Mouse (Mus musculus): Measurements from ENCODE around the gene 1600012H06Rik.
"Not testable (repeated sequence)": the region's sequence is repeated elsewhere in the genome, so short reads cannot be mapped to it uniquely, and the experiment has no call there.

Gene 1600012H06Rik

DNA sequence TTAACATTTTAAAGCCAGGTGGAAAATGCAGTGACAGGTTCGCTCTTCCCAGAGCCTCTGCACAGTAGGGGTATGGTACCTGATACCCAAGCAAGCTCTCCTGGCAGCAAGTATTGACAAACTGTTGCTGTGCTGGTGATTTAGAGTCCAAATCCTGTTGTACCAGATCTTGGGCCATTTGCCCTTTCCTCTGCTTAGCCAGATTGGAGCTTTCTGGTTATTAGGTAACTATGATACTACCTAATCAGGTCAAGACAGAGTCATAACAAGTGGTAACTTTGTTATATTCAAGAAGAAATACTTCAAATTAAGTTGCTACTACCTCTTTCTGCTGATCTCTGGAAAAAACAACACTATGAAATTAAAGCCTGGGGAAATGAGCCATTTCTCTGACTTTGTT is 1.6 kb downstream of the 1600012H06Rik start:
- no peak for DNase-seq (ENCODE audit: low read depth)

DNA sequence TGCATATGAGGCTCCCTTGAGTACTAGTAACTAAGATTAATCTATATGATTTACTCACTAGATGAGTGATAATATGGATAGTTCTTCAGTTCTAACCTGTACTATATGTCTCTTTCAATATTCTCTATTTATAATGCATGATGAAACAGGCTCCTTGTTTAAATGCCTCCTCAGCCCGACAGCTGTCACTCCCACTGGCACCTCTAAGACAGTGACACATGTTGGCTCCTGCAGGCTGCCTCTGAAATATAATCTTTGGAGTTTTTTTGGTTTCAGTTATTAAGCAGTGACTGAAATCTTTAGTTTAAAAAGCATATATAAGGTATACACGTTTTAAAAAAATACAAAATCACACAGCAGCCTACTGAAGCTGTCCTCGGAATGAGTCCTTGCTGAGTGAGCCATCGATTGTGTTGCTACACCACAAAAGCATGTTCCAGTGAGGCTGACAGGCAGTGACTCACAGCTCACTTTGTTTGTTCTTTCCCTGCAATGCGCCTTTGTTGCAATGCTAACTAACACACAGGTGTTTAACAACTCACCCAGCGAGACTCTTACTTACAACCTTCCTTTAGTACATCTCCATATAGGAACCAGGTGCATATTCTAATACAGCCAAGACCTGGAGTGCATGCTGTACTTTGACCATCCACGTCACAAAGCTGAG is 6.3 kb downstream of the 1600012H06Rik start:
- no peak for DNase-seq (ENCODE audit: low read depth)

DNA sequence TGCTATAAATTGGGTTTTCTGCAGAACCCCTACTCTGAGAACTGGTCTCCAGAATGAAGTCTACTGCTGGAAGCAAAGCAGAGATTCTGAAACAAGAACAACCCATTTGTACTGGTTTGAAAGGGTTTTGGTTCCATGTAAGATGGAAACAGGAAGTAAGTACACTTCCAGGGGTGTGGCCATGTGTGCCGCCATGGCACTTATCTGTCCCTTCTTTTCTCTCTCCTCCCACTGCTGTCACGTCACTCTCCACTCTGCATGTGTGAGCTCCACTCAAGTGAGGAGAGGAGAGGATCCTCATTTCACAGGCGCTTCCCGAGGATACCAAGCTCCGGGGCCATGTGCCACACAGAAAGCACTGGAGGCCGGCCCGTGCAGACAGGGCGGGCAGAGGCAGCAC is 10.5 kb downstream of the 1600012H06Rik start:
- DNase-seq (ENCODE audit: low read depth): no peak

DNA sequence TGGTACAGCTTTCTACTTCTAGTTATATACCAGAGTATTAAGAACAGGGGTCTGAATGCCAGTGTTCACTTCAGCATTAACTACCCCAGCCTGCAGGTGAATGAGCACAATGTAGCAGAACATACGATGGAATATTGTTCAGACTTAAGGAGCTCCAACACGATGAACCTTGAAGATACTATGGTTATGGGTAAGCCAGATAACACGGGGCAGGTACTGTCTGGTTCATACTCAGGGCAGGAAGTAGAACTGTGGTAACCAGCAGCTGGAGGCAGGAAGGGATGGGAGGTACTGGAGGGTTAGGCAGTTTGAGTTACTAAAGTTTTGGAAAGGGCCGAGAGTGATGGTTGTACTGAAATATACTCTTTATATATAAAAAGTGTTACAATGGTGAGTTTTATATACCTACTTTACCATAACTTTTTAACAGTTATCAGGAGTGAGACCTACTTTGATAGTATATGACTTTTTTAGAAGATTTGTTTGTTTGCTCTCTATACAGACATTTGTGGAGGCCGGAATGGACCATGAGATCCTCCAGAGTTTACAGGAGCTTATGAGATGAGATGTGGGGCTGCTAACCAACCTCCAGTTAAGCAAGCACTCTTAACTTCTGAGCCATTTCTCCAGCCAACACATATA is 15.8 kb downstream of the 1600012H06Rik start:
- no peak for DNase-seq (ENCODE audit: low read depth)

DNA sequence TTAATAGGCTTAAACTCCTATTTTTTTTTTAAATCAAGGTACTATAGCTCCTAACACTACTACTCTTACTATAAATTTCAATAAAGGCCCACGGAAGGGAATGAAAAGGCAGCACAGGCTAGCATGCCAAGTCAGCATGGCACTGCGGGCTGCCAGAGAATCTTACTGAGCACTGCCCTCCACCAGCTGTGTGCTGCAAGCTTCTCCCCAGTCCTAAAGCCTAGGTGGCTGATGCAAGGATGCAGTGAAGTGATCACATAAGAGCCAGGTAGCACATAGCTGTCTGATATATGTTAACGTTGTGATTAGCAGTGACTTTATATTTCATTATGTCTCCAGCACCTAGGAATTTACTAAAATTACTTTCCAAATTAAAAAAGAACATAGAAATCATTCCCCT is 17.0 kb downstream of the 1600012H06Rik start:
- DNase-seq (ENCODE audit: low read depth): no peak

DNA sequence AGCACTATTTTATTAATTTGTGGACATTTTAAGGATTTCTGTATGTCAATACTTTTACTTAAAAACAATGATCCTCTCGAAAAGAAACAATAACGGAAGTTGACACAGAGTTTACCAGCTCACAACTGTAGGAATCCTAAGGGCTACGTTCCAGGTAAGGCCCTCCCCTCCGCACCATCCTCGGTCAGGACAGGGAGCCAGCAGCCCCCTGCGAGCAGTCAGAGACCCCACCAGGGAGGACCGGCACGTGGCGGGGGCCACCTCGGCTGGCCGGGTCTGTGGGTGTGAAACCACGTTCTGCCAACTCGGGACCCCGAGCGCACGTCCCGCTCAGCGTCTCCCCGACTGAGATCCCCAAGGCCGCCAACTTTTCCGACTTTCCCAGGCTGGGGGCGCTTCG is 17.5 kb downstream of the 1600012H06Rik start:
- no peak for DNase-seq (ENCODE audit: low read depth)

DNA sequence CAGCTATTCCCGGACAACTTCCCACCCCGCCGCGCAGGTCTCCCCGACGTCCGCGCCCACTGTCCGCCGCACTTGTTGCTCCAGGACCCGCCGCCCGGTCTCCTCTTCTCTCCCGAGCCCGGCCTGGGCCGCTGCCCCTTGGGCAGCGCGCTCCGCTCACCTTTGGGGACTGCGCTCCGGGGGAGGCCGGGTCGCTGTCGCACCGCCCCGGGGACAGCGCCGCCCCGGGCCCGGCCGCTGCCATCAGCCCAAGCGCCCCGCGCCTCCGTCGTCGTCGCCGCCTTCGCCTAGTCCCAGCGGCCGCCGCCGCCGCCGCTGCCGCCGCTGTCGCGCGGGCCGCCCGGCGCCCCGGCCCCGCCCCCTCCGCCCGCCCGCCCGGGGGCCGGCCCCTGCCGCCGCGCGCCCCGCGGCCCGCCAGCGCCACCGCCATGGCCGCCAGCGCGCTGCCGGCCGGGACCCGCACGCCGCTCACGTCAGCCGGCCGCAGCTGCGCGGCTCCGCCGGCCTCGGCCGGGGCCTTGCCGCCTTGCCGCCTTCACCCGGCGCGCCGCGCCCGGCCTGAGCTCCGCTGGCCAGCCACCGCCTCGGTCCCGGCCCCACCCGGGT is 18.1 kb downstream of the 1600012H06Rik start, which contains the start of gene Phf10:
Gene Phf10 (minus strand): TSS at position 323 of the 606 bp plus-strand sequence.
- not testable (repeated sequence) for DNase-seq (ENCODE audit: low read depth)

DNA sequence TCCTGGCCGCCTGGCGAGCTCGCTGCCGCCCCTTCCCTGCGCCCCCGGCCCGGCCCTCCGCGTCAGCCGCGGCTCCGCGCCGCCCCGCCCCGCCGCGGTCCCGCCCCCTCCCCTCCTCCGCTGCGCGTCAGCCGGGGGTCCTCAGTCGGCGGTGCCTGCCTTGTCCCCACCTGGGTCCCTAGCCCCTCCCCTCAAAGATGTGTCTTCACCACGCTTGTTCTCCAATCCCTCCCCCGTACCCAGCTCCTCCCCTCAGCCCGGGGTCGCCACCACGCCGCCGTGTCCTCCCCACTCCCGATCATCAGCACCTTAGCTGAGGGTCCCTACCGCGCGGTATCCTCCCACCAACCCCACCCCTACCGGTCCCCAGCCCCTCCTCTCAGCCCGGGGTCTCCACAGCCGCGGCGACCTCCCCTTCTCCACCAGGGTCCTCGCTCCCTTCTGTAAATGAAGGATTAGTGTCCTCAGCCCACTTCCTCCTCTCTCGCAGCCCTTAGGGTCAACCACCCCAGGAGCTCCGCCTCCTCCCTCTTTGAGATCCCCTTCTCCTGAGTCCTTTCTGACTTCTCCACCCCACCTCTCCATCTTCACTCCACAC is 18.7 kb downstream of the 1600012H06Rik start:
- DNase-seq (ENCODE audit: low read depth): not testable (repeated sequence)

DNA sequence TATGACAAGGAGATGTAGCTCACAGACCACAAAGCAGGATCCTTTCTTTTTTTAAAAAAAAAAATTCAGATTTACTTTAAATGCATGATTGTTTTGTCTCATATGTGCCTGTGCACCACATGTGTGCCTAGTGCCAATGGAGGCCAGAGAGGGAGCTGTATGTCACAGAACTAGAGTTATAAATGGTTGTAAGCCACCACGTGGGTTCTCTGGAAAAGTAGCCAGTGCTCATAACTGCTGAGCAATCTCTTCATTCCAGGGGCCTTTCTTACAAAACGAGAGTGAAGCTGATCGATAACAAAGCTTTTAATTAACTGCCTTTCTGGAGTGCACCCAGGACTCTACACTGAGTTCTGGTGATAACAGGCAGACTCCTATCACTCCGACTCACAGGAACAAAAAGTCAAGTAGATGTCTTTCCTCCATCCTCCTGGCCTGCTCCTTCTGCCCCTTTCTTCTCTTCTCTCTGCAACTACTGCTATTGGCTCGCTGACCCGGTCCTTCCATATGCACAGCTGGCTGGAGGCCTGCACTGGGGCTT is 25.5 kb downstream of the 1600012H06Rik start:
- not testable (repeated sequence) for DNase-seq (ENCODE audit: low read depth)

DNA sequence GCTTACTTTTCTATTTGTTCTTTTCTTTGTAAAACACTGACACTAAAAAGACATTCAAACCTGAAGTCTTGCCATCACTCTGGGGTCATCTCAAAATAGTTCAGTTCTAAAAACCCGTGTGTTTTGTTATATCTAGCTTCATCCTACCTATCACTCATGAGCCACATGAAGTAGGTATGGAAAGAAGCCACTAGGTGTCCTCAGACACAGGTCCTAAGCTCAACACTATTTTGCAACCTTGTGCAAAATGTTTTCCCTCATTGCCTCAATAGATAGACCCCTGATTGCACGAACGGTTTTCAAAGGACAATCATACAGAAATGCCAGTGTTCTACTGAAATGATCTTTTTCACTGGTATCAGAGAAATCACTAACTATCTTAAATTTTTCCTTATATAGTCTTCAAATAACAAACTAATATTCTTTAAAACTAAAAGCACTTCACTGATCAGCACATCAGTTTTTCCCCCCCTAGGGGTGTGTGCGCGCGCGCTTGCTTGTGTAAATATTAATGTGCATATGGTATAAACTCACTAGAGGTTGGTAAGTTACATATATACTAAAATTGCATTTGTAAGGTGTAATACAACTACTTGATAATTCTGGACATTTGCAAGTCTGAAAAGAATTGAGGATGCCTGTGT is 34.9 kb downstream of the 1600012H06Rik start:
- not testable (repeated sequence) for DNase-seq (ENCODE audit: low read depth)

DNA sequence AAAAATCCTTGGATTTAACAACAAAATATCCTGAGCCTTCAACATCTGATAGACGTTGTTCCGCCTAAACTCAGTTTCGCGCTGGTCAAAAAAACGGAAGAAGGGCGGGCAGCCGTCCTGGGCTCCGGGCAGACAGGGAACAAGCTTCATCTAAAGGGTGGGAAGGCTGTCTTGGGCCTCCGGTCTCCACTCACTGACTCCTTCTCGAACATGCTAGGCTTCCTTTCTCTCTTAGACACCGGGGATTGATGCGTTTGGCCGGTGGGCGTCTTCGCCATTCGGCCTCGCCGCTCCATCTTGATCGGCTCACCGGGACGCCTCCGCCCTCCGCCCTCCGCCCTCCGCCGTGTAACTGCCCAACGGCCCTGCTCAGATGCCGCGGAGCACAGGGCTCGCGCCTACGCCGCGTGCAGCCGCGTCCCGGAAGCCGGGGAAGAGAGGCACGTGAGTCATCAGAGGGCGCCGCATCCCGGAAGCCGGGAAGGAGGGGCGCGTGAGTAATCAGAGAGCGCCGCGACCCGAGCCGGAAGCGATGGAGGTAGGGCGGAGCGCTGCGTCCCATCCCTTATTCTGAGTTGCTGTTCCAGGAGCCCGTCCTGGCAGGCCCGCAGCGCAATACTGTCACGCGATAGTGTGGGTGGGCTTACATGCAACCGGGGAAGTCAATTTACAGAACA is 35.5 kb downstream of the 1600012H06Rik start, which contains the start of the genes 9030025P20Rik and Gm3417:
Gene 9030025P20Rik (plus strand): TSS at position 107 of the 677 bp plus-strand sequence.
Gene Gm3417 (minus strand): TSS at position 429 of the 677 bp plus-strand sequence.
- not testable (repeated sequence) for DNase-seq (ENCODE audit: low read depth)

DNA sequence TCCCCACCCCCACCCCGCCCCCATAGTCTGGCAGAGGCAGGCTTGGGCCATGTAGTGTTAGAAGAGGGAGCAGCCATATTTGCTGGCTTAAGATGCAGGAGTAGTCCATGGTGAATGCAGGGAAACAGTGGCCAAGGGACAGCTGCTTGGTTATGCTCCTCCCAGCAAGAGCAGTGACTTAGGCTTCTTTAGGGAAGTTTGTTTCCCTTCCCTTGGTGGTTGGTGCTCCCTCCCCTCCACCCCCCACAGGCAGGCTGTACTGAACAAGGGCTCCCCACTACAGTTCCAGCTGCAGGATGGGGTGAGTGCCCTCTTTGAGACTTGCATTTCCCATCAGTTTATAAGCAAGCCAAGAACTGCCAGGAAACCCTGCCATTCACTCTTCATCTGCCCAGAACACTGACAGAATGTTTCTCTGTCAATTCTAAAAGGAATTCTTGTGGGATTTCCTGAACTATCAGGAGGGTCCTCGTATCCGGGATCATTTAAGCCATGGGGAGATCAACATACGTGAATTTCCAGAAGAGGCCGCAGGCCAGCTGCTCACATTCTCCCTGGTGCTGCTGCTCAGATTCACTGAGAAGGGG is 47.2 kb downstream of the 1600012H06Rik start:
- not testable (repeated sequence) for DNase-seq (ENCODE audit: low read depth)

DNA sequence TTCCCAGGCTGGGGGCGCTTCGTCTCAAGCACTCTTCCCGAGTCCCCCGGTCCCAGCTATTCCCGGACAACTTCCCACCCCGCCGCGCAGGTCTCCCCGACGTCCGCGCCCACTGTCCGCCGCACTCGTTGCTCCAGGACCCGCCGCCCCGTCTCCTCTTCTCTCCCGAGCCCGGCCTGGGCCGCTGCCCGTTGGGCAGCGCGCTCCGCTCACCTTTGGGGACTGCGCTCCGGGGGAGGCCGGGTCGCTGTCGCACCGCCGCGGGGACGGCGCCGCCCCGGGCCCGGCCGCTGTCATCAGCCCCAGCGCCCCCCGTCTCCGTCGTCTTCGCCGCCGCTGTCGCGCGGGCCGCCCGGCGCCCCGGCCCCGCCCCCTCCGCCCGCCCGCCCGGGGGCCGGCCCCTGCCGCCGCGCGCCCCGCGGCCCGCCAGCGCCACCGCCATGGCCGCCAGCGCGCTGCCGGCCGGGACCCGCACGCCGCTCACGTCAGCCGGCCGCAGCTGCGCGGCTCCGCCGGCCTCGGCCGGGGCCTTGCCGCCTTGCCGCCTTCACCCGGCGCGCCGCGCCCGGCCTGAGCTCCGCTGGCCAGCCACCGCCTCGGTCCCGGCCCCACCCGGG is 49.6 kb downstream of the 1600012H06Rik start:
- DNase-seq (ENCODE audit: low read depth): not testable (repeated sequence)

DNA sequence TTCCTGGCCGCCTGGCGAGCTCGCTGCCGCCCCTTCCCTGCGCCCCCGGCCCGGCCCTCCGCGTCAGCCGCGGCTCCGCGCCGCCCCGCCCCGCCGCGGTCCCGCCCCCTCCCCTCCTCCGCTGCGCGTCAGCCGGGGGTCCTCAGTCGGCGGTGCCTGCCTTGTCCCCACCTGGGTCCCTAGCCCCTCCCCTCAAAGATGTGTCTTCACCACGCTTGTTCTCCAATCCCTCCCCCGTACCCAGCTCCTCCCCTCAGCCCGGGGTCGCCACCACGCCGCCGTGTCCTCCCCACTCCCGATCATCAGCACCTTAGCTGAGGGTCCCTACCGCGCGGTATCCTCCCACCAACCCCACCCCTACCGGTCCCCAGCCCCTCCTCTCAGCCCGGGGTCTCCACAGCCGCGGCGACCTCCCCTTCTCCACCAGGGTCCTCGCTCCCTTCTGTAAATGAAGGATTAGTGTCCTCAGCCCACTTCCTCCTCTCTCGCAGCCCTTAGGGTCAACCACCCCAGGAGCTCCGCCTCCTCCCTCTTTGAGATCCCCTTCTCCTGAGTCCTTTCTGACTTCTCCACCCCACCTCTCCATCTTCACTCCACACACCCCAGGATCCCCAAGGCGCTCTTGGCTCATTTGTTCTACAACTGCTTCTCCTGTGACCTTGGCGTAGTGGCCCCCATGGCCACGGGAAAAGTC is 50.3 kb downstream of the 1600012H06Rik start:
- DNase-seq (ENCODE audit: low read depth): not testable (repeated sequence)

DNA sequence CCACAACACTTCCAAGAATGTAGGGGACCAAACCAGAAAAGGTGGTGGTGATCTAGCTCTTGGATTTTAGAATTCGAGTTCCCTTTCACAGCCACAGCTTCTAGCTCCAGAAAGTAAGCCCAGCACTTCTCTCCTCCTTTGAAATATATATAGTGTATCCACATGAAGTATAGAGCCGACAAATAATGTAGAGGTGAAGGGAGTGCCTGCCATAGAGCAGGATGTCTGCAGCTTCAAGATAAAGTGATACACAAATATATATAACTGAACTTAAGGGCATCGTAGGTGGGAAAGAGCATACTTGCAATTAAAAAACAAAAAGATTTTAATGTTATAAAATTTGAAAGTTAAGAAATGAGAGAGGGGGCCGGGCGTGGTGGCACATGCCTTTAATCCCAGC is 51.2 kb downstream of the 1600012H06Rik start:
- not testable (repeated sequence) for DNase-seq (ENCODE audit: low read depth)

DNA sequence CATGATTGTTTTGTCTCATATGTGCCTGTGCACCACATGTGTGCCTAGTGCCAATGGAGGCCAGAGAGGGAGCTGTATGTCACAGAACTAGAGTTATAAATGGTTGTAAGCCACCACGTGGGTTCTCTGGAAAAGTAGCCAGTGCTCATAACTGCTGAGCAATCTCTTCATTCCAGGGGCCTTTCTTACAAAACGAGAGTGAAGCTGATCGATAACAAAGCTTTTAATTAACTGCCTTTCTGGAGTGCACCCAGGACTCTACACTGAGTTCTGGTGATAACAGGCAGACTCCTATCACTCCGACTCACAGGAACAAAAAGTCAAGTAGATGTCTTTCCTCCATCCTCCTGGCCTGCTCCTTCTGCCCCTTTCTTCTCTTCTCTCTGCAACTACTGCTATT is 57.1 kb downstream of the 1600012H06Rik start:
- not testable (repeated sequence) for DNase-seq (ENCODE audit: low read depth)

DNA sequence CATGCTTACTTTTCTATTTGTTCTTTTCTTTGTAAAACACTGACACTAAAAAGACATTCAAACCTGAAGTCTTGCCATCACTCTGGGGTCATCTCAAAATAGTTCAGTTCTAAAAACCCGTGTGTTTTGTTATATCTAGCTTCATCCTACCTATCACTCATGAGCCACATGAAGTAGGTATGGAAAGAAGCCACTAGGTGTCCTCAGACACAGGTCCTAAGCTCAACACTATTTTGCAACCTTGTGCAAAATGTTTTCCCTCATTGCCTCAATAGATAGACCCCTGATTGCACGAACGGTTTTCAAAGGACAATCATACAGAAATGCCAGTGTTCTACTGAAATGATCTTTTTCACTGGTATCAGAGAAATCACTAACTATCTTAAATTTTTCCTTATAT is 66.1 kb downstream of the 1600012H06Rik start:
- DNase-seq (ENCODE audit: low read depth): not testable (repeated sequence)
